Mouse (Mus musculus) cerebellum, adult (tissue): ENCODE measurements at regions not wholly inside any gene's neighbourhood (a gene's known extent, or its start where the extent isn't known, plus 50 kb on each side); places are given as distances from the start of the nearest gene placed in this dataset.
"Not testable (repeated sequence)": the region's sequence is repeated elsewhere in the genome, so short reads cannot be mapped to it uniquely, and the experiment has no call there.

Experiments
- ATAC-seq: cut with Nextera tagmentation; 2 replicates; pipeline ENCODE4 v1.9.2; 2017; ENCODE audit warnings: mild to moderate bottlenecking, moderate library complexity, mixed read lengths; ENCODE audit not compliant: insufficient number of reproducible peaks, low FRiP score, low TSS enrichment

- not testable (repeated sequence) for ATAC-seq
Measured at GRCm38 (mm10) chr14:124801589-124801988, 124.7 kb upstream of the Fgf14 start.

- no peak for ATAC-seq
Measured at GRCm38 (mm10) chr14:124800421-124800820, 123.5 kb upstream of the Fgf14 start.

- no peak for ATAC-seq
Measured at GRCm38 (mm10) chr14:124775402-124775801, 98.5 kb upstream of the Fgf14 start.

GRCm38 (mm10) chr14:124767996-124768395 lies 91.1 kb upstream of the Fgf14 start:
- ATAC-seq: no peak

- peak; percentile 98 for ATAC-seq
Measured at GRCm38 (mm10) chr14:124767234-124767633, 90.3 kb upstream of the Fgf14 start.

GRCm38 (mm10) chr14:124742491-124742890 lies 65.6 kb upstream of the Fgf14 start:
- ATAC-seq: peak; percentile 66
